17 mouse cellular contexts compared by ENCODE assay signal in the genomic region with DNA sequence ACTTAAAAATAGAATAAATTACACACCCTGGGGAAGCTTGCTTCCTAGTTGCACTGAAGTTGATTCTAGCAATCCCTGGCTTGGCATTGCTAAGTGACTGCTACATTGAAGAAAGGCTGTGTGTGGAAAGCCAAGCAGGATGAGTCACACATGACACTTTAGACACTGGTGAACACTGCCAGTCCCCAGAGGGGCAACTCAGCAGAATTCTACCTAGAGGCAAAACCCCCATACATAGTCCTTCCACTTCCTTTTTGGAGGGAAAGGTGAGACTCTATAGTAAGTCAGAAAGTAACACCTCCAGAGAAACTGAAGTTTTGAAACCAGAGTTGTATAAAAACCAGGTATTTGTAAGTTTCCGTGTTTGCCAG.
DNase-seq lines count a peak whose midpoint lies in the region; ATAC-seq and TF ChIP-seq lines count a peak whose summit lies in the region.
"Had no signal": no experiment of that assay in that cellular context is flagged by ENCODE, and none has a peak within 500 bp of the region (broad histone marks: within the 10 kb centered on the region; RNA-seq: fewer than 3 reads in every experiment).

No protein-coding gene starts in this region.

- CTCF ChIA-PET in Patski (lab: Charles Lee) = interaction anchor here (1.0 to 1.7 kb wide), 4 partner anchors 14 to 32 kb away, joined by 3 to 5 read pairs (median 4); no protein-coding TSS in a partner anchor

- no peak overlapping the region for H3K4me3 ChIP-seq in liver, embryonic 16.5 days (ENCODE audit: low read depth, low read length)
- H3K4me3 ChIP-seq: embryonic facial prominence, embryonic 13.5 days; forebrain, embryonic 13.5 days; hindbrain, embryonic 13.5 days; limb, embryonic 10.5 days had no signal

- no peaks in the 10 kb centered on the region for H3K27me3 ChIP-seq in Patski
- no peaks in the 10 kb centered on the region for H3K27me3 ChIP-seq in liver, embryonic 16.5 days (ENCODE audit: control insufficient read depth, insufficient read depth, low read depth, low read length)
- H3K27me3 ChIP-seq: embryonic facial prominence, embryonic 13.5 days; forebrain, embryonic 13.5 days; hindbrain, embryonic 13.5 days had no signal

- no peak for TF ChIP-seq CTCF in Patski (IDR thresholded peaks at IDR 0.05)

- H3K27ac ChIP-seq in liver, embryonic 16.5 days (ENCODE audit: low read length) = peak overlapping the region; percentile 73
- H3K27ac ChIP-seq: embryonic facial prominence, embryonic 13.5 days; forebrain, embryonic 13.5 days; hindbrain, embryonic 13.5 days; limb, embryonic 10.5 days had no signal

- peak overlapping the region; percentile 11; the same call in 1 of the 2 replicates for H3K4me2 ChIP-seq in liver, embryonic 16.5 days (ENCODE audit: low read depth, low read length)
- H3K4me2 ChIP-seq: embryonic facial prominence, embryonic 13.5 days; forebrain, embryonic 13.5 days; heart, embryonic 11.5 days; hindbrain, embryonic 13.5 days had no signal

- DNase-seq in adrenal gland, postnatal 14 days = peak; percentile 24
- no peak for DNase-seq in adrenal gland, adult 8-10 months
- peak; percentile 81 for DNase-seq in 3T3-L1 (ENCODE audit: low read depth, low spot score)
- peak; percentile 34 for DNase-seq in Patski (ENCODE audit: low read depth, low spot score)
- DNase-seq in cerebellum, adult 8-10 months = no peak
- DNase-seq in thymus, postnatal 0 days (ENCODE audit: low spot score) = no peak
- no peak for DNase-seq in testis, postnatal 14 days (ENCODE audit: low spot score)
- DNase-seq: cerebellum, postnatal 36 days; layer of hippocampus, adult 9-11 months; right cerebral cortex, postnatal 14 days had no signal

- POLR2A ChIA-PET in Patski (lab: Charles Lee) = interaction anchor here (0.6 to 0.9 kb wide), 2 partner anchors 21 to 266 kb away, joined by 3 read pairs; no protein-coding TSS in a partner anchor

- in situ Hi-C loops in Patski (cut with MboI; ENCODE audit: low pct_unique_long_range_greater_than_20kb) = no loop called here

- 40% methylated on average over 1 of the region's 1 CpGs for WGBS in liver, embryonic 16.5 days (ENCODE audit: insufficient replicate concordance)

- ATAC-seq in Patski = peak; percentile 93
- no peak for ATAC-seq in liver, embryonic 16.5 days (ENCODE audit: low read depth)
- ATAC-seq: lung, postnatal 0 days had no signal

- no peaks in the 10 kb centered on the region for H3K36me3 ChIP-seq in liver, embryonic 16.5 days (ENCODE audit: control insufficient read depth, insufficient read depth)
- H3K36me3 ChIP-seq: embryonic facial prominence, embryonic 13.5 days; hindbrain, embryonic 13.5 days; limb, embryonic 10.5 days had no signal

- H3K9ac ChIP-seq in liver, embryonic 16.5 days (ENCODE audit: low read depth, low read length) = peak overlapping the region; percentile 24; the same call in 1 of the 2 replicates
- H3K9ac ChIP-seq: embryonic facial prominence, embryonic 13.5 days; forebrain, embryonic 13.5 days; hindbrain, embryonic 13.5 days had no signal

- H3K4me1 ChIP-seq in liver, embryonic 16.5 days (ENCODE audit: control insufficient read depth, low read depth, low read length) = peaks cover 48% of the 10 kb centered on the region

- no peaks in the 10 kb centered on the region for H3K9me3 ChIP-seq in liver, embryonic 16.5 days (replicated peaks; ENCODE audit: control insufficient read depth, low read length)
- H3K9me3 ChIP-seq: embryonic facial prominence, embryonic 13.5 days; forebrain, embryonic 13.5 days; hindbrain, embryonic 13.5 days; limb, embryonic 10.5 days had no signal

Comparison
In these comparisons a context has a peak if more than half of its experiments do, and no peak if none do; other contexts are left out.
1. DNase-seq: peak in adrenal gland, postnatal 14 days (single experiment), 3T3-L1 (single experiment) and Patski (single experiment); none in adrenal gland, adult 8-10 months (single experiment), cerebellum, adult 8-10 months (single experiment), thymus, postnatal 0 days (single experiment) and testis, postnatal 14 days (single experiment).